Comparison of ENCODE assay signal across 8 mouse cellular contexts in the genomic region with DNA sequence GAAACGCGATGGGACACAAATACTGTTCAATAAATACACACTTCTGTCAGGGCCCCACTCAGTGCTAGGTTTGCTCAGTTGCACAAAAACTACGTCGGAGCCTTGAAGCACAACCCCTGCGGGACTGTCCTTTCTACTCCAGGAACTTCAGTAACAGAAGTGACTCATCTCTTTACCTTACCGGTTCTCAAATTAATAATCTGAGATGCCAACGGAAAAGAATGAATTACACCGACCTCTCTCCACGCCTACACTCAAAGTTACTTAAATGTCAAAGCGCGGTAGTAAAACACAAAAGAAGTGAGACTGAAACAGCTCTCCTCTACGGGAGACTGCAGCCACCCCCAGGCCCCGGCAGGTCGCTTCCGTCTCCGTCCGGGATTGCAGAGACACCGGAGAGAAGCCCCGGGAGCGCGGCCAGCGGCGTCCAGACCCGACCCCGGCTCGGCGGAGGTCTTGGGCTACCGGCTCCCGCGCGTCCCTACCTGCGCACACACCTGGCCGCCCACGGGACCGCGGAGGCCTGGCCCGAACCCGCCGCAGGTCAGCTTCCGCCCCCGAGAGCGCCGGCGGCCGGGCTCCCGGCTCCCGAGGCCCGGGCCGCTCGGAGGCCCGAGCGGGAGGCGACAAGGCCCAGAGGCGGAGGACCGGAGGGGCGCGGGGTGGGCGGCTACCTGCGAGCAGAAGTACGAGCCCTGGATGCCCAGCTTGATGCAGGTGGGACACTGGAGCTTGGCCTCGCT. TPM values are rescaled to one million over a fixed set of nuclear protein-coding genes. Genes with fewer than 3 reads are reported as not detected.
DNase-seq lines count a peak whose midpoint lies in the region; ATAC-seq and TF ChIP-seq lines count a peak whose summit lies in the region.

No protein-coding gene starts in this region.

- ATAC-seq in neural tube, embryonic 11.5 days (ENCODE audit: insufficient read depth, low FRiP score, low TSS enrichment), result peak; percentile 54
- no peak for ATAC-seq in hindbrain, embryonic 16.5 days

- H3K4me3 ChIP-seq in cerebellum, adult 2 months (replicated peaks; ENCODE audit: insufficient read depth, low read depth, low read length), result peak overlapping the region; percentile 64
- peak overlapping the region; percentile 86 for H3K4me3 ChIP-seq in neural tube, embryonic 11.5 days (ENCODE audit: low read depth, low read length)
- H3K4me3 ChIP-seq in embryonic facial prominence, embryonic 10.5 days, result peak overlapping the region; percentile 94
- peak overlapping the region; percentile 65 for H3K4me3 ChIP-seq in hindbrain, embryonic 16.5 days (ENCODE audit: low read length)
- peak overlapping the region; percentile 100 for H3K4me3 ChIP-seq in megakaryocyte, embryonic 14.5 days (replicated peaks)

- WGBS in cerebellum, adult 2 months, result under 1% methylated on average over 61 of the region's 61 CpGs
- under 1% methylated on average over 56 of the region's 61 CpGs for WGBS in neural tube, embryonic 11.5 days
- under 1% methylated on average over 60 of the region's 61 CpGs for WGBS in embryonic facial prominence, embryonic 10.5 days
- WGBS in hindbrain, embryonic 16.5 days, result under 1% methylated on average over 50 of the region's 61 CpGs

- peaks cover 9% of the 10 kb centered on the region for H3K36me3 ChIP-seq in neural tube, embryonic 11.5 days (ENCODE audit: control insufficient read depth, insufficient read depth, low read length)
- peaks cover 35% of the 10 kb centered on the region for H3K36me3 ChIP-seq in embryonic facial prominence, embryonic 10.5 days (replicated peaks)
- H3K36me3 ChIP-seq in hindbrain, embryonic 16.5 days (ENCODE audit: control insufficient read depth, insufficient read depth, low read length), result peaks cover 7% of the 10 kb centered on the region
- H3K36me3 ChIP-seq in megakaryocyte, embryonic 14.5 days (replicated peaks; ENCODE audit: low read length), result peaks cover 31% of the 10 kb centered on the region

- H3K4me1 ChIP-seq in cerebellum, adult 2 months (ENCODE audit: control insufficient read depth, insufficient read depth, low read length), result no peaks in the 10 kb centered on the region
- no peaks in the 10 kb centered on the region for H3K4me1 ChIP-seq in neural tube, embryonic 11.5 days (ENCODE audit: control insufficient read depth, insufficient read depth, low read length)
- H3K4me1 ChIP-seq in embryonic facial prominence, embryonic 10.5 days, result peaks cover 11% of the 10 kb centered on the region
- peaks cover 12% of the 10 kb centered on the region for H3K4me1 ChIP-seq in hindbrain, embryonic 16.5 days (ENCODE audit: control insufficient read depth, insufficient read depth, low read depth, low read length)
- peaks cover 44% of the 10 kb centered on the region for H3K4me1 ChIP-seq in megakaryocyte, embryonic 14.5 days

- no peak overlapping the region for H3K27ac ChIP-seq in cerebellum, adult 2 months (ENCODE audit: insufficient read depth, low read length)
- H3K27ac ChIP-seq in neural tube, embryonic 11.5 days (ENCODE audit: low read depth, low read length), result peak overlapping the region; percentile 63; the same call in 1 of the 2 replicates
- peak overlapping the region; percentile 92 for H3K27ac ChIP-seq in embryonic facial prominence, embryonic 10.5 days (replicated peaks)
- H3K27ac ChIP-seq in hindbrain, embryonic 16.5 days (ENCODE audit: low read depth, low read length), result peak overlapping the region; percentile 57

- TF ChIP-seq CTCF in cerebellum, adult 2 months (IDR thresholded peaks at IDR 0.05; ENCODE audit: borderline replicate concordance, insufficient read depth, low read depth, low read length), result no peak

- H3K4me2 ChIP-seq in neural tube, embryonic 11.5 days (ENCODE audit: low read depth), result peak overlapping the region; percentile 44
- H3K4me2 ChIP-seq in hindbrain, embryonic 16.5 days (ENCODE audit: low read length), result peak overlapping the region; percentile 86

- no peak for DNase-seq in cerebellum, adult 2 months
- no peak for DNase-seq in cerebellum, adult 9-11 months
- DNase-seq in neural tube, embryonic 11.5 days (ENCODE audit: low spot score), result no peak
- DNase-seq in neural tube, embryonic 10.5 days (ENCODE audit: extremely low spot score, low spot score), result no peak
- no peak for DNase-seq in embryonic facial prominence, embryonic 10.5 days (ENCODE audit: low spot score)
- no peak for DNase-seq in layer of hippocampus, adult 8-10 months (ENCODE audit: low spot score in 2 of 2)

- peak overlapping the region; percentile 81 for H3K9ac ChIP-seq in neural tube, embryonic 11.5 days (ENCODE audit: low read length)
- H3K9ac ChIP-seq in hindbrain, embryonic 16.5 days (ENCODE audit: low read depth, low read length), result peak overlapping the region; percentile 82

- no peak for TF ChIP-seq POLR2A in cerebellum, adult 2 months (IDR thresholded peaks at IDR 0.05; ENCODE audit: borderline replicate concordance, insufficient read depth, low read length)

- no peaks in the 10 kb centered on the region; the same call in 1 of the 2 replicates for H3K9me3 ChIP-seq in neural tube, embryonic 11.5 days (ENCODE audit: control insufficient read depth, low read length)
- H3K9me3 ChIP-seq in embryonic facial prominence, embryonic 10.5 days, result 0 out of 2 replicates have a peak, but pooled peaks cover 4% of the 10 kb centered on the region
- no peaks in the 10 kb centered on the region for H3K9me3 ChIP-seq in hindbrain, embryonic 16.5 days (ENCODE audit: control insufficient read depth, low read length)
- H3K9me3 ChIP-seq in megakaryocyte, embryonic 14.5 days, result peaks cover 7% of the 10 kb centered on the region; the same call in 1 of the 2 replicates

- no peaks in the 10 kb centered on the region for H3K27me3 ChIP-seq in cerebellum, adult 2 months (ENCODE audit: control insufficient read depth, insufficient read depth, low read length)
- no peaks in the 10 kb centered on the region for H3K27me3 ChIP-seq in neural tube, embryonic 11.5 days (ENCODE audit: control insufficient read depth, insufficient read depth, low read length)
- H3K27me3 ChIP-seq in embryonic facial prominence, embryonic 10.5 days (replicated peaks; ENCODE audit: low read depth, poor library complexity, severe bottlenecking), result no peaks in the 10 kb centered on the region
- H3K27me3 ChIP-seq in hindbrain, embryonic 16.5 days (replicated peaks; ENCODE audit: control insufficient read depth, insufficient read depth, low read length), result no peaks in the 10 kb centered on the region
- H3K27me3 ChIP-seq in megakaryocyte, embryonic 14.5 days (replicated peaks), result no peaks in the 10 kb centered on the region

RNA-seq across cellular contexts. Expression of a gene that starts 0.6 kb away (rescaled TPM):
- 43.1 and 45.3 TPM in 2 replicates for polyA plus RNA-seq in cerebellum, adult 2 months (2012; rRNA removed)
- 69.0 and 69.6 TPM in 2 replicates for polyA plus RNA-seq in neural tube, embryonic 11.5 days (2014; fragmentation: Nextera tagmentation; extraction: Ambion mirVana)
- polyA plus RNA-seq in embryonic facial prominence, embryonic 10.5 days (2016; fragmentation: Nextera tagmentation; extraction: Ambion mirVana), result 46.2 and 48.8 TPM in 2 replicates
- 45.7 and 47.5 TPM in 2 replicates for polyA plus RNA-seq in hindbrain, embryonic 16.5 days (2015; fragmentation: Nextera tagmentation; extraction: Ambion mirVana)
- 10.2 and 16.6 TPM in 2 replicates for polyA plus RNA-seq in megakaryocyte, embryonic 14.5 days (2012; ENCODE audit: insufficient read depth, low replicate concordance)
- 10 to 100 TPM; 46.0 to 50.2 (median 47.7) TPM for total RNA-seq in layer of hippocampus, adult 8-10 months (2022)

RNA-seq across cellular contexts. Expression of a gene that starts 37.2 kb away (rescaled TPM):
- 137 and 138 TPM in 2 replicates for polyA plus RNA-seq in cerebellum, adult 2 months (2012; rRNA removed)
- polyA plus RNA-seq in neural tube, embryonic 11.5 days (2014; fragmentation: Nextera tagmentation; extraction: Ambion mirVana), result 458 and 468 TPM in 2 replicates
- 529 and 534 TPM in 2 replicates for polyA plus RNA-seq in embryonic facial prominence, embryonic 10.5 days (2016; fragmentation: Nextera tagmentation; extraction: Ambion mirVana)
- 315 and 352 TPM in 2 replicates for polyA plus RNA-seq in hindbrain, embryonic 16.5 days (2015; fragmentation: Nextera tagmentation; extraction: Ambion mirVana)
- 8.6 TPM in 1 of 2 replicates, not detected in the other for polyA plus RNA-seq in megakaryocyte, embryonic 14.5 days (2012; ENCODE audit: insufficient read depth, low replicate concordance)
- 100 to 1,000 TPM; 167 to 181 (median 177) TPM for total RNA-seq in layer of hippocampus, adult 8-10 months (2022)

RNA-seq across cellular contexts. Expression of a gene that starts 45.9 kb away (rescaled TPM):
- 84.3 and 84.6 TPM in 2 replicates for polyA plus RNA-seq in cerebellum, adult 2 months (2012; rRNA removed)
- 248 and 254 TPM in 2 replicates for polyA plus RNA-seq in neural tube, embryonic 11.5 days (2014; fragmentation: Nextera tagmentation; extraction: Ambion mirVana)
- 260 and 265 TPM in 2 replicates for polyA plus RNA-seq in embryonic facial prominence, embryonic 10.5 days (2016; fragmentation: Nextera tagmentation; extraction: Ambion mirVana)
- 190 and 191 TPM in 2 replicates for polyA plus RNA-seq in hindbrain, embryonic 16.5 days (2015; fragmentation: Nextera tagmentation; extraction: Ambion mirVana)
- 2.5 and 12.6 TPM in 2 replicates for polyA plus RNA-seq in megakaryocyte, embryonic 14.5 days (2012; ENCODE audit: insufficient read depth, low replicate concordance)
- total RNA-seq in layer of hippocampus, adult 8-10 months (2022), result 10 to 100 TPM; 63.2 to 74.4 (median 69.9) TPM

Comparison
In these comparisons a context has a peak if more than half of its experiments do, and no peak if none do; other contexts are left out.
1. RNA of a gene that starts 37.2 kb away (polyA plus RNA-seq): 529 to 534 TPM in embryonic facial prominence, embryonic 10.5 days, 458 to 468 TPM in neural tube, embryonic 11.5 days, 315 to 352 TPM in hindbrain, embryonic 16.5 days and 137 to 138 TPM in cerebellum, adult 2 months; 8.6 TPM in megakaryocyte, embryonic 14.5 days; every median in the first group is over 10 times any median in the second.
2. Peak in every context shown above with its lines, with median percentiles within 50 percentile points of each other: H3K4me3 ChIP-seq.